In the genomic region with DNA sequence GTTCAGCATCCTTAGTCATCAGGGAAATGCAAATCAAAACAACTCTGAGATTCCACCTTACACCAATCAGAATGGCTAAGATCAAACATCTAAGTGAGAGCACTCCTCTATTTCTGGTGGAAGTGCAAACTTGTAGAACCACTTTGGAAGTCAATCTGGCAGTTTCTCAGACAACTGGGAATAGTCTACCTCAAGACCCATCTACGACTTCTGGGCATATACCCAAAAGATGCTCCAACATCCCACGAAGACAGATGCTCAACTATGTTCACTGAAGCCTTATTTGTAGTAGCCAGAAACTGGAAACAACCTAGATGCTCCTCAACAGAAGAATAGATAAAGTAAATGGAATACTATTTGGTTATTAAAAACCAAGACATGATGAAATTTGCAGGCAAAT, we compare ENCODE assay signal across 21 mouse cellular contexts. TPM values are rescaled to one million over a fixed set of nuclear protein-coding genes. Genes with fewer than 3 reads are reported as not detected.
A peak's percentile ranks its signal among the peaks of the same experiment; 100 is the strongest.
DNase-seq lines count a peak whose midpoint lies in the region; ATAC-seq lines count a peak whose summit lies in the region.
"Had no signal": no experiment of that assay in that cellular context is flagged by ENCODE, and none has a peak within 500 bp of the region (broad histone marks: within the 10 kb centered on the region; RNA-seq: fewer than 3 reads in every experiment).

No protein-coding gene starts in this region.

- peak; percentile 93 for ATAC-seq in frontal cortex, adult (ENCODE audit: low TSS enrichment)
- ATAC-seq in megakaryocyte, adult 5-6 weeks (ENCODE audit: poor library complexity, severe bottlenecking) = no peak
- ATAC-seq: activated CD4-positive, CD25-positive, alpha-beta regulatory T cell, adult 4 months; CD4-positive, CD25-positive, alpha-beta regulatory T cell, adult 4 months; forebrain, embryonic 14.5 days; forebrain, embryonic 16.5 days; Patski had no signal

- DNase-seq in frontal cortex, postnatal 10 days (ENCODE audit: low spot score in 2 of 2) = no peak
- DNase-seq in right cerebral cortex, adult 18-20 months = peak; percentile 33
- no peak for DNase-seq in right cerebral cortex, postnatal 4 days
- DNase-seq: adrenal gland, adult 8-10 months; adrenal gland, postnatal 14 days; adrenal gland, postnatal 36 days; B cell, adult 2 months; cerebellum, adult 11 months; cerebellum, adult 18-20 months; cerebellum, adult 8-10 months; cerebellum, adult 9-11 months; cerebellum, postnatal 14 days; cerebellum, postnatal 36 days; embryo, embryonic 11 days had no signal

RNA-seq across cellular contexts. Expression of gene Hdac2, which starts 22.6 kb away (rescaled TPM):
- total RNA-seq in megakaryocyte, adult 5-6 weeks (2015) = 90.8 and 97.0 TPM in 2 replicates
- total RNA-seq in megakaryocyte, adult 5-6 weeks (2017) = 84.9 and 90.0 TPM in 2 replicates
